Mouse (Mus musculus) testis, postnatal 14 days (tissue): ENCODE measurements around the gene Aox4.

Source experiments
- DNase-seq: peaks from one replicate; pipeline ENCODE4 v3.0.0; 2021; ENCODE audit warnings: low spot score

Gene Aox4

DNA sequence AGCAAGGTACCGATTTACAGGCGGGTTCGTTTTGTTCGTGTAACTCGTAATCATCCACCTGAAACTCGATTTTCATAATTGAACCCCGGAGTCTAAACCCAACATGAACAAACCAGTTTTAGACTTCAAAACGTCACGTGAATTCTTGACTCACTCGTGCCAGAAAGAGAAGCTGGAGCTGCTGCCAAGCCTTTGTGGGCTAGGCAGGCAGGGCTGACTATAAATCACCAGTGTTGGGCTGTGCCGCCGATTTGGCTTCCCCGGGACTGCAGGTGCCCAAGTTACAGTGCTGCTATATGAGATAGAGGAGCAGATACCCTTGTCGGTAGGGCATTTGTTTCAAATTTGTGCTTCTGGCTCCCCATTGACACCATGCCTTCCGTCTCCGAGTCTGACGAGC, at the start of gene Aox4:
Gene Aox4 (plus strand): TSS at position 195 of the 400 bp plus-strand sequence.
- no peak for DNase-seq

DNA sequence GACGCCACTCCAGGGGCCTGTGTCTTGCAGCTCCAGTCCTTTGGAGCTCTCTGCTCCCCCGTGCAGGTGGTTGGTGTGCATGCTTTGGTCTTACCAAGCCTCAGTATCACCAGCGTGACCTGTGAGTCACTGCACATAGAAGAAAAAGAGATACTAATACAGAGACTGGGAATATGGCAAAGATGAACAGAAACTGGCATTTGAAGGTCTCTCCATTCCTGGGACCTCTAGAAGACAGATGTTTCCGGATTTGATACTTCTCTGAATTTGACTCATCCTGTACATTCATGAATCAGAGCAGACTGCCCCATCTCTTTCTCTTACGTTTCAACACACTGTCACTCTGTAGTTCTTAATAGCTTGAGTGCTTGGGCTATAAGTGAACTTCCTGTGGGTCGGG, 40.3 kb upstream of the Aox4 start:
- DNase-seq: no peak

DNA sequence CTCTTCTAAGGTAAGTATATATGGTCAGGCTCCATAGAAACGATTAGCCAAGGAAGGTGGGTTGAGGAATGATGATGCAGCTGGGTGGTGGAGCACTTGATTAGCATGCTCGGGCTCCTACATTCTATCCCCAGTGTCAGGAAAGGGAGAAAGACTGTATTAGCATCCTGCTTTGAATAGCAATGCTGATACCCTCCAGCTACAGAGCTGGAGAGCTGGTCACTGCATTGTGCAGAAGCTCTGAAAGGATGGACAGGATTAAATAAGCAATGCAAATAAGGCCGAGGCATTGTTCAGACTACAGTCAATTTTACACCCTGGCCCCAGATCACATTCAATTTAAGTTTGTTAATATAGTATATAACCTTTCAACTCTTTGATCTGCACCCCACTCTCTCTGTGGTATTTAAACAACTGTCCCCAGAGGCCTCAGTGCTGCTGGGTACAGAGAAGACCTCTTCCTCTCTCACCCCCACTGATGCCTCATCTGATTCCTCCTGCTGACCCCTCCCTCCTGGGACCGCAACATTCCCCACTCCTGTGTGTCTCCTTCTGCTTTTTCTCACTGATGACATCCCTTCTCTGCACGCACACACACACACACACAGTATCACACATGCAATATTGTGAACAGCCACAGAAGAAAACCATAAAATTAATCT, 21.6 kb upstream of the Aox4 start:
- DNase-seq: no peak

DNA sequence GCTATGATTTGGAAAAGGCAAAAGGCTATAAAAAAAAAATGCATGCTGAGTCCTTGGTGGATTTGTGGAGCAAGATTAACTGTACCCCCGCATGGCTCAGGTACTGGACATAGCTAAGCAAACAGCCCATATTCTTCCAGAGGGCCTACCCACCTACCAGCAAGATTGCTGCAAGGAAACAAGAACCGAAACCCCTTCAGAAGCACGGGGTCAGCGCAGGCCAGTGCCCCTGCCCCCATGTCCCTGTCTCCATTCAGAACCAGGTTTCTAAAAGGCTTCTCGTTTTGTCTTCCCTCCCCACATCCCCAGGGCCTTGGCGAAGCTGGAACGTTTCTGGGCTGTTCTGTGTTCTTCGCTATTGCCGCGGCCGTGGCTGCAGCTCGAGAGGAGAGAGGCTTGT, 15.9 kb upstream of the Aox4 start:
- no peak for DNase-seq

DNA sequence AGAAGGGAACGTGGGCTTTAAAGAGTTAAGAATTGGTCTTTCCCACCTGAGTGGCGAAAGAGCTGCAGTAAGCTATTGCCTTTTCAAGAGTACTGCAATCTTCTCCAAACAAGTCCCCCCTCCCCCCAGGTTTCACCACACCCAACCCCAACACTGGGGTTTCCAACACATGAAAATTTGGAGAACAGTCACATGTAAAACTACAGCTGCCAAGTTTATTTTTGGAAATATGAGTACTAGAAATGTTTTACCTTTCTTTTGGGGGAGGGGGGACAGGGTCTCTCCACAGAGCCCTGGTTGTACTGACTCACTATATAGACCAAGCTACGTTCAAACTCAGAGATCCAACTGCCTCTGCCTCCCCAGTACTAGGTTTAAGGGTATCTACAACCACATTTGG, 15.2 kb upstream of the Aox4 start:
- no peak for DNase-seq

DNA sequence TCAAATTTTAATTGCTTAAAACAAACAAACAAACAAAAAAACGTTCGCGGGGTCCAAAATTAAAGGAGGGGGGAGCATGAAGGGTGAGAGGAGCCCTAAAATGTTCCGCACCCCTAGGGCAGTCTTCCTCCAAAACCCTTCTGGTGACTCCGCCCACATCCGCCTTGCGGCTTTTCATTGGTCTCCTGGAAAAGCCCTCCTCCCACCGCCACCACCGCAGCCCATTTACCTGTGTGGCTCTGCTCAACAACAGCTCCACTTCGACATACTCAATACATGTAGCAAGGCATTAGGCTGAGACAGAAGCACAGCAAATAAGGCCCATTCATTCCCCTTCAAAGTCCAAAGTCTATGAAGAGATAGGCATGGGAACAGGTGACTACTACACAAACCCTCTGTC, 14.7 kb upstream of the Aox4 start:
- DNase-seq: no peak

DNA sequence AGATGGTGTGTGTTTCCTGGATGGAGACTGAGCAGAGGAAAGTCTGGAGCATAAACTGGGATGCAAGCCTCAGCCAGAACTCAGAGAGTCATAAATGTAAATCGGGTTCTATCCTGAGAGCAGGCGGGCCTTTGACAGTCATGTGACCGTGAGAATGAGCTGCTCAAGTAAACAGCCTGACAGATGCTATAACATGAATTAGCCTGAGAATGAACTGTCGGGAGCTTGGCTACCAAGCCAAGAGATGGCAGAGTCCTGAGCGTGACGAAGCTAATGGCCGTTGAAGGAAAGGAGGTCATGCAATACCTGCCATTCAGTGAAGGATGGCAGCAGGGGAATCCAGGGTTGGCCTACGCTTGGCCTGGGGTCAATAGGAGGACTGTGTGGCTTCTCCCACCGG, 13.2 kb upstream of the Aox4 start:
- no peak for DNase-seq

DNA sequence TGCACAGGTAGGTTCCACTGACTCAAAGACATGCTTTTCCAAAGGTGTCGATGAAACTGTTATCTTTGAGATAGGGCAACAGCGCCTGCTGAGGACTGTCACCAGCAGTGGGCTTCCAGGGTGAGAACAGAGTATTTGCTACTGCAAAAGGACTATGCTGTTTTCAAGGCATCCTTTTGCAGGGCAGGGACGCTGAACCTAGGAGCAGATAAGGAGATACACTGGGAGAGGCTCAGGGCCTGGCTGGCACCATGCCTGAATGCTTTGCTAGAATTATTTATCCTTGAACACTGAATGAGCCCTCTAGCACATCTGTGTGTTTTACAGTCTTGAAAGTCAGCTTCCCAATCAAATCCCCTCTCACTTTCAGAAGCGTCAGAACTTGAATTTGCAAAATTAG, 11.8 kb upstream of the Aox4 start:
- no peak for DNase-seq

DNA sequence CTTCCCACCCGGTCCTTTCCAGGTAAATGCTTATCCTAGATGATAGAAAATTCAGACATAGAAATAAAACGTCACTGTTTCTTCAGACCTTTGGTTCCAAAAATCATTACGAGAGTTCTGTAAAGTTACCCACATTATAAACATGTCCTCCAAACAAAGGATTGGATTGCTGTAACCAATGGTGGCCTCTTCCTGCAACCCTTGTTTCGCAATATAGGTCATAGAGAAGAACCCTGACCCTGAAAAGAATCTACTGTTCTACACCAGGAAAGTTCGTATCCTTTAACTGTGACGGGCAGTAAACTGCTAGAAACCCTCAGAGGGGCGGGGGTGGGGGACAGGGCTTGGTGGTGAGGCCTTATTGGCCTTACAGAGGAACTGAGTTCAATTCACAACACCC, 2.6 kb downstream of the Aox4 start:
- no peak for DNase-seq

DNA sequence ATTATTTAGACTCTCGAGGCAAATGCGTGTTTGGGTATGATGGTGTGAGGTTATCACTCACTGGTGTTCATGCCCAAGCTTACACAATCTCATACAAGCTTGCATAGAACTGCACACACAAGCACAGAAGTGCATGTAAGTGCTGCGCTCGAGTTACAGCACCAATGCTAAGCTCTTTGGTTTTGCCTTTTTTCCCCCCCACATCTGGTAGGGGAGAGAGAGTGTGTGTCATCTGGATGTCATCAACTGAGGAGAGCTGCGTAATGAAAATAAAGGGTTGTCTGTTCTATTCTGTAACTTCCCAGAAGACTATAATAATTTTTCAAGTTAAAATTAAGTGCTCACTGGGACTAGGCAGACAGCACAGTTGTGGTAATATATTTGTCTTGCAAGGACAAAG, 3.6 kb downstream of the Aox4 start:
- no peak for DNase-seq

DNA sequence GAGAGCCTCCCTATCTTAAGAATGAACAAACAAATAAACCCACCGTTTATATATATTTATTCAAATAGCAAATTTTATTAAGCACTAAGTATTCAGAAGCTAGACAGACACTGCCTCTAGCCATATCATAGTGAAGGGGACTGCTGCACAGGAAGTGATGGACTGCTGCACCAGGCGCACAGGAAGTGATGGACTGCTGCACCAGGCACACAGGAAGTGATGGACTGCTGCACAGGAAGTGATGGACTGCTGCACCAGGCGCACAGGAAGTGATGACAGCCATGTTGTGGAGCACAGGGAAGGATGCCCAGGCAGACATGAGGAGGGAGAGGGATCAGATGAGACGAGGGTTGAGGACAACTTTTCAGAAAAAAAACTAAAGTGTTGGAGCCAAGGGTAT, 5.2 kb downstream of the Aox4 start:
- DNase-seq: no peak

DNA sequence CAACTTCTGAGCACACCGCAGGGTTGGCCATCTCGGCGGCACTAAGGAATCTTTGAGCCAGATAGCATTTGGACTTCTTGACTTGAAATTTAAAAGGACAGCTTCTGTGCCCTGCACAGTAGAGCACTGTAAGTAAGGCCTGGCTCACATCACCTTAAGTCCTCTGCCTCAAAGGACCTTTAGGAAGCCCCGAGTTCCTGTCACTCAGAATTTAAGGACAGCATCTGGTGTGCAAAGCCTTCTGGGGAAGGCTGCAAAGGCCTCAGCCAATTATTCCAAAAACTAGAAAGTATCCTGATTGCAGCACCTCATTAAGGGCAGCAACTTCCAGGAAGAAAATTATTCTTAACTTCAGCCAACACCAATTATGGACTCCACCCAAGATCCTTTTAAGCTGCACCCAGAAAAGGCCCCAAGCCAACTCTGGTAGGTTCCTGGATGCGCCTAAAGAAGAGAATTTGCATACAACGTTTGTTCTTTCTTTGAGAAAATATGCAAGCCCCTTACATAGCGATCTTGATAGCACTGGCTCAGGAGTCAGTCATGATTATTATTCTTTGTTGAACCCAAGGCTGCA, 5.8 kb downstream of the Aox4 start:
- DNase-seq: no peak

DNA sequence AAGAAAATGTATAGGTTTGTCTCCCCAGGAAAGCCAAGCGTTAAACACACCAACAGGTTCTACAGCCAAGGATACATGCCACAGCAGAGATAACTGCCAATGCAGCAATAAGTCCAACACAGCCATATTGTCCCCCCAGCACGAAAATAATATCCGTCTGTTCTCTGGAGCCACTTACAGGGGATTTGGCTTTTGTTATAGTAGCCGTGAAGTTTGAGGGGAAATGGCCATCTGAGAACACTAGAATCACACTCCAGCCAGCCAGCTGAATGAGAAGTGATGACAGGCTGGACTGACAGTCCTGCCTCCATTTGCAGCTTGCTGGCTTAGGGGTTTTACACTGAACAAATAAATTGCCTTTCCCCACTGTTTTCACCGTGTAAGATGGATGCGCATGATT, 10.9 kb downstream of the Aox4 start:
- no peak for DNase-seq

DNA sequence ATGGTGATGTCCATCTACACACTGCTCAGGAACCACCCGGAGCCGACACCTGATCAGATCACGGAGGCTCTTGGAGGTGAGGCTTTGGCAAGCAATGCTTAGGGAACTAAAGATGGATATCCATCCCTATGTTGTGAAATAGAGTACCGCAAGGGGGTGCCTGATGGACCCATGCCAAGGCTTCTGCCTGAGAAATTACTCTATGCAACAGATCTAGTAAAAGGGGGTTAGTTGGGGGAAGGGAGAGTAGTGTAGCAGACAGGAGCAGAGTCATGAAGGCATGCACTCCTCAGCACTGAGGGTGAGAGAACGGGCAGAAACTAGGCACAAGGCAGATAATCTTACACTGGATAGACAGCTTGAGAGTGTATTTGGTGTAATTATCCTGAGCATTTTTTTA, 11.7 kb downstream of the Aox4 start:
- no peak for DNase-seq

DNA sequence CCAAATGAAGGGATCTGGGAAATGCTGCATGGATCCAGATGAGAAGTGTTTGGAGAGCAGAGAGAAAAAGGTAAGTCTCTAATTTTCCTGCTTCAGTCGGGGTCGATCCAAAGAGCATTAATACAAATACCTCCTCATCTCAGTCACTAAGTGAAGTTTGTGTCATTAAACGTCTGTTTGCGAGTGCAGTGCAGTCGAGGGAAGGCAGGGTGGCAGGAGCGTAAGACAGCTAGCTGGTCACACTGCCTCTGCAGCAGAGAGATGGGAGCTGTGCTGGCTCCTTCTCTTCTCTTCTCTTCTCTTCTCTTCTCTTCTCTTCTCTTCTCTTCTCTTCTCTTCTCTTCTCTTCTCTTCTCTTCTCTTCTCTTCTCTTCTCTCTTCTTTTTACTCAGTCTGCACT, 17.9 kb downstream of the Aox4 start:
- no peak for DNase-seq

DNA sequence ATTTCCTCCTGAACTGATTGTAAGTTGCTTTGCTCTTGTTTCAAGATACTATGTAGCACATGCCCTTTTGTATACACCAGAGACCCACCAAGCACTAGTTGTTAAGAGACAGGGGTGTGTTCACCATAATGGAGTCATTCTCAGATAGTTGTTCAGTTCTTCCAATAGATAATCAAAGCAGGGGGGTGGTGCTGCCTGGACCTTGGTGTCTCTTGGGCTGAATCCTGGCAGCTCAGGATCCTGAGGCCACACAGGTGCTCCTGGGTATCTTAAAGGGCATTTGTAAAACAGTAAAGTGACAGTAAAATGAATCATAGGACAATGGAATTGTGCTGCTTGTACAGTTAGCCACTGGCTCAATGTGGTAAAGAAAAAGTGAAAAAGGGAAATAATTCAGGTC, 18.7 kb downstream of the Aox4 start:
- DNase-seq: no peak

DNA sequence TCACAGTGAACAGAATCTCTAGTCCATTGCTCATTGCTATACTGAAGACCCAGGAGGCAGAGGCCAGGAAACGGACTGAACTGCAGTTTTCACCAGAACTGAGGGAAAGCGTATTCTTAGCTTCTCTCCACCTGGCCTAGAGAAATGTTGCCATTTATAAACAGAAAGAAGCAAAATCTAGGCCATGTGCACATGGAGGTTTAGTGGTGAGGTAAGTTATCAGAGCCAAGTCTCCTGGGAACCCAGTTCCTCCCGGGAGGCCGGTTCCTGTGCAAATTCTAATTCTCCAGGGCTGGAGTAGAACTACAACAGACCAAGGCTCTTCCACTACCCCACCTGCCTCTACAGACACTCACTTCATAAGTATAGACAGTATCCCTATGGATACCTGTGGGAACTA, 19.6 kb downstream of the Aox4 start:
- DNase-seq: no peak

DNA sequence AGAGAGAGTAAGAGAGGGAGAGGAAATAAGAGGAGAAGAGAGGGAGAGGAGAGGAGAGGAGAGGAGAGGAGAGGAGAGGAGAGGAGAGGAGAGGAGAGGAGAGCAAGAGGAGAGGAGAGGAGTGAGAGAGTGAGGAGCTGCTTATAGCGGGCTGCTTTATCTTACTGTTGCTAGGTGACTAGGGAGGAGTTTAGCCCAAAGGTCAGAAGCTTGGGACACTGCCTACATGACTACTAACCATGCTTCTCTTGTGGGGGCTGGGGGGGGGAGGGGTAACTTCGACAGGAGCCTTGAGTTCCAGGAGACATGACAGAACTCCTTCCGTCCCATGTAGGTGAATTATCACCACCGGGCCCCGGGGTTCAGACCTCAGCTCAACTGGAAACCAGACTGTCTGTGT, 20.3 kb downstream of the Aox4 start:
- no peak for DNase-seq

DNA sequence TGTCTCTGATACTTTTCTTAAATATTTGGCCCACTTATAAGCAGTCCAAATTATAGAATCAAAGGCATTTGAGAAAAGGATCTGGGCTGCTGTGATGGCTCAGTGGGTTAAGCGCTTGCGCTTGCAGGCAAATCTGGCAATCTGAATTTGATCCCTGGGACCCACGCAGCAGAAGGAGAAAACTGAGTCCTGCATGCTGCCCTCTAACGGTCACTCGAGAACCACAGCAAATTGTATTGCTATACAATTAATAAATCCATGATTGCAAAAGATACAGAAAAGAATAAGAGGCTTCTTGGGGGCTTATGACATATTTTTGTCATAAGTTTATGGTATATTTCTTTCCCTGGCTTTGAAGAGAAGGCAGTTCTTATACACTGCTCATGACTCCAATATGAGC, 25.2 kb downstream of the Aox4 start:
- no peak for DNase-seq

DNA sequence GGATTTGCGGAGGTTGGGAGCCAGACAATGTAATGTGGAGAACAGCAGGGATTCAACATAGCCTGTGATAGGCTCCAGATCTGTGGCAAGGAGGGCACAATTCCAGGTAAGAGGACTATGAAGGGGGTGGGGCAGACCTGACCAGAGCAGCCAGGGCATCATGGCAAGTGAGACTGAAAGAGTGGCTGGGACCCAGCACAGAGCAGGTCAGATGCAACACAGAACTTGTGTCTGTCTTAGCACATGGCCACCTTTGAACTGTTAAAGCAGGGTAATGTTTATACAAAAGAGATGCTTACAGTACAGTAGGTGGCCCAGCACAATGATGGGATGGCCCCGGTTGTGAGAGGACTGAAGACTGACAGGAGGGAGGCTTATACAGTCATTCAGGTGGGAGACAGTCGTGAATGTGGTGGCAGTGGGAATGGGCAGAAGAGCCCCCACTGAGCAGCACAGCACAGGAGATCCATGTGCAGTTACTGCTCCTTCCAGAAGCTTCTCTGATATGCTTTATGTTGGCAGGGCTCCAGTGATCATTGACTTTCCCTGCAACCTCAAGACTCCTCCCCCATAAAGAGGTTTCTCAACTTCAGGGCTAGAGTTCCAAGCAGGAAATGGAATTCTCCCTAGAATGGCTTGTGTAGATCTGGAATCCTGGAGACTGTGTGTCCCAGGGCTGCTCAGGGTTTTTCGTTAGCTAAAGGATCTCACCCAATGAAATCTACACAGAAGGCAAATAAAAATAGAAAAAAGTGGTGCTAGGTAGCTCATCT, 27.5 kb downstream of the Aox4 start:
- no peak for DNase-seq

DNA sequence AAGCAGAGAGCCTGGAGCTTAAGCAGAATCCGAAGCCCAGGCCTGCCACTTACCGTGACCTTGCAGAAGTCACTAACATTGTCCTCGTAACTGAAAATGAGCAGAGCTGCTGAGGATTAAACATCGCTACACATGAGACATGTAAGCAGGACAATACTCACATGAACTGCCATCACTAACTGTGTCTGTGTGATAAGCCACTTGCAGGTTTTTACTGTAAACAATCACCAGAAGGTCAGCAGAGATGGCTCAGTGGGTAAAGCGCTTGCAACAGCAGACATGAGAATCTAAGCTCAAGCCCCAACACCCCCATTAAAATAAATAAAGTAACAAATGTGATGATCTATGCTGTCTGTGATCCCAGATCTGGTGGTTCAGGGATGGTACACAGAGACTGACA, 28.2 kb downstream of the Aox4 start:
- no peak for DNase-seq

DNA sequence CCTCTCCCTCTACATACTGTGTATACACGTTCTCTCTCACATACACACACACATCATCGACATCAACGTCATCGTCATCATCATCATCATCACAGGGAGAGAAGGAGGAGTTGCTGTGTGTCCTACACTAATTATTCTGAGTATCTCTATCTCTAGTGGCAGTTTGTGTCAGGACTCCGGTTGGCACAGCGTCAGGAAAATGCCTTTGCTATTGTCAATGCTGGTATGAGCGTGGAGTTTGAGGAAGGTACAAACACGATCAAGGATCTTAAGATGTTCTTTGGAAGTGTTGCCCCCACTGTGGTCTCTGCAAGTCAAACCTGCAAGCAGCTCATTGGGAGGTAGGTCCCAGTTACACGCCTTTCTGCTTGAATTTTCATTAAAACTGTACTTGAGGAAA, 28.8 kb downstream of the Aox4 start:
- no peak for DNase-seq

DNA sequence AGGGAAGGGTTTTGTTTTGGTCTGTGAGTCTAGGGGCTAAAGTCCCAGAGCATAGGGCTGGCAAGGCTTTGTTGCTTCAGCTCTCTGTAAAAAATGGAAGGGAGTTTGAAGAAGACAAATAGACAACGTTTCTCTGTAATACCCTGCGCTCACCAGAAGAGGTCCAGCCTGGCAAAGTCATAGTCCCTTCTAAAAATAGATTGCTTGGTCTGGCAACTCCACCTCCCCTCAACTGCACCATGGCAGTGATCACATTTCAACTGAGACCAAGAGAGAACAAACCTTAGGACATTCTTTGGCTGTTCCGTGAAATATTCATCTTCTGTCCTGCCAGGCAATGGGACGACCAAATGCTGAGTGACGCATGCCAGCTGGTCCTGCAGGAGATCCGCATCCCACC, 30.1 kb downstream of the Aox4 start:
- DNase-seq: no peak

DNA sequence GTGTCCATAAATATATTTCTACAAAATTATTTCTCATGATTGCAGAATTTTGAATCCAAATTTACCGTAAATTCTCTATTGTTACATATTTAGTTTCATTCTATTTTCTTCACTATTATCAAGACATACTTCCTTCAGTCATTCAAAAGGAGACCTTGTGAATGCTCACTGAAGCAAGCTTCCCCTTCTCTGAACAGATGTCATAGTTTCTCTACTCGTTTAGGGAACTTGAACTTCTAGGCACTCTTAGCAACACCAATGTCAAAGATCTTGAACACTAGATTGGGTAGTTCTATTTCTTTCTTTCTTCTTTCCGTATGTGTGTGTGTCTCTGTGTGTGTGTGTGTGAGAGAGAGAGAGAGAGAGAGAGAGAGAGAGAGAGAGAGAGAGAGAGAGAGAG, 34.3 kb downstream of the Aox4 start:
- DNase-seq: no peak
